Mouse (Mus musculus) embryonic fibroblast, embryonic 13.5 days (primary cell): ENCODE results near the gene Ccdc91.

Experiments
- CTCF ChIP-seq: IDR thresholded peaks from 2 replicates; pipeline ENCODE4 v1.5.1; 2011; ENCODE audit warnings: mild to moderate bottlenecking, control low read depth, low read length, moderate library complexity, borderline replicate concordance; ENCODE audit not compliant: insufficient read depth
- POLR2A ChIP-seq: IDR thresholded peaks from 2 replicates; pipeline ENCODE4 v1.6.1; 2011; ENCODE audit warnings: low read depth, mild to moderate bottlenecking, control low read depth, low read length, moderate library complexity

DNA sequence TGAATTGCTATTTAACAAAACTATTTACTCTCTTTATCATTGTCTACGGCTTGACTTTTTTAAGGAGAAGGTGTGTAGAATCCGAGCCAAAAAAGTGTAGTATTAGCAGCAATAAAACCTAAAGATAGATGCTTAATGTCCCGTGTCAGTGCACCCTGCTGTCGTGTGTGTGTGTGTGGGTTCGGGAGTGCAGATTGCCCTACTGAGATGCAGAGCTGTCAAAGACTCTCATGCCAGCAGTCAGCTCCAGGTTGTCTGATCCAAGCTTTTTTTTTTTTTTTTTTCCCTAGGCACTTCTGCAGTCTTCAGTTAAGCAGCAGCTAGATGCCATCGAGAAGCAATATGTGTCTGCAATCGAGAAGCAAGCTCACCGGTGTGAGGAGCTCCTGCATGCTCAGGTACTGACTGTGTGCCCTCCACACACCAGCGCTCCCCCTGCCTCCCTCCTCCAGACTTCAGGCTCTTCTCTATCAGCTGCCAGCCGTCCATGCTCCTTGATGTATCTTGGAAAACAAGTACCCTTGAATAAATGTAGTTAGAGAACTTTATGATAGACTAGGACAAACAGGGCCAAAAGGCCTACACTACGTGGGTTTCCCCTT, 99.7 kb downstream of the Ccdc91 start:
- TF ChIP-seq CTCF, result no peak
- TF ChIP-seq POLR2A, result no peak
